ENCODE assay signal across 27 mouse cellular contexts in genomic region chr5:148701001-148701400, GRCm38 (mm10).
DNase-seq lines count a peak whose midpoint lies in the region; ATAC-seq and TF ChIP-seq lines count a peak whose summit lies in the region.
"Had no signal": no experiment of that assay in that cellular context is flagged by ENCODE, and none has a peak within 500 bp of the region (broad histone marks: within the 10 kb centered on the region; RNA-seq: fewer than 3 reads in every experiment).

No protein-coding gene starts in this region.

- no peak overlapping the region for H3K27ac ChIP-seq in left cerebral cortex, adult 2 months
- H3K27ac ChIP-seq: embryonic facial prominence, embryonic 12.5 days; limb, embryonic 12.5 days; liver, embryonic 14.5 days; neural tube, embryonic 12.5 days had no signal

- H3K36me3 ChIP-seq in E14TG2a.4 (ENCODE audit: insufficient read depth, low read length), result no peaks in the 10 kb centered on the region
- H3K36me3 ChIP-seq: embryonic facial prominence, embryonic 12.5 days; limb, embryonic 12.5 days; neural tube, embryonic 12.5 days had no signal

- no peak overlapping the region for H3K4me3 ChIP-seq in left cerebral cortex, adult 2 months
- no peak overlapping the region for H3K4me3 ChIP-seq in E14TG2a.4 (replicated peaks; ENCODE audit: low read length)
- H3K4me3 ChIP-seq: embryonic facial prominence, embryonic 12.5 days; erythroblast, embryonic 14.5 days; limb, embryonic 12.5 days; megakaryocyte, embryonic 14.5 days; neural tube, embryonic 12.5 days had no signal

- H3K9me3 ChIP-seq in E14TG2a.4 (ENCODE audit: low read length), result no peaks in the 10 kb centered on the region
- H3K9me3 ChIP-seq: embryonic facial prominence, embryonic 12.5 days; limb, embryonic 12.5 days; neural tube, embryonic 12.5 days had no signal

- peak; percentile 26; the same call in 1 of the 2 replicates for TF ChIP-seq CTCF in left cerebral cortex, adult 2 months (IDR thresholded peaks at IDR 0.05)
- TF ChIP-seq CTCF in E14TG2a.4 (conservative IDR thresholded peaks at IDR 0.05; ENCODE audit: low read length), result peak; percentile 18; the same call in 1 of the 2 replicates

- H3K27me3 ChIP-seq in E14TG2a.4 (ENCODE audit: insufficient read depth, low read length), result no peaks in the 10 kb centered on the region
- H3K27me3 ChIP-seq: embryonic facial prominence, embryonic 12.5 days; limb, embryonic 12.5 days; neural tube, embryonic 12.5 days had no signal

- DNase-seq in embryo, embryonic 10 days (ENCODE audit: low spot score), result peak; percentile 56
- DNase-seq in embryo, embryonic 9.5 days (ENCODE audit: extremely low spot score), result no peak
- no peak for DNase-seq in left cerebral cortex, adult 2 months (ENCODE audit: extremely low spot score in 1 of 2, low spot score in 2 of 2)
- DNase-seq in left cerebral cortex, postnatal 36 days (ENCODE audit: low spot score in 2 of 2), result no peak
- DNase-seq in ZHBTc4 (ENCODE audit: low read depth, low spot score), result peak; percentile 71
- no peak for DNase-seq in T-cell, adult 2 months (ENCODE audit: low spot score)
- DNase-seq: adrenal gland, postnatal 14 days; cerebellum, adult 11-12 months; cerebellum, postnatal 36 days; gastrocnemius, postnatal 14 days; heart, postnatal 4 days; kidney, adult 8-10 months; kidney, postnatal 25 days; layer of hippocampus, adult 9-11 months; lung, postnatal 14 days; right cerebral cortex, adult 18-20 months; thymus, postnatal 36 days had no signal

- intact Hi-C loops in left cerebral cortex, adult 2 months (cut with DNase I), result no loop called here
- intact Hi-C loops in left cerebral cortex, postnatal 36 days (cut with DNase I), result no loop called here

- H3K4me1 ChIP-seq in E14TG2a.4 (replicated peaks; ENCODE audit: low read depth, low read length), result peaks cover 71% of the 10 kb centered on the region
- H3K4me1 ChIP-seq: megakaryocyte, embryonic 14.5 days had no signal

- no peak for ATAC-seq in megakaryocyte-erythroid progenitor cell, adult 5-6 weeks (replicated peaks; ENCODE audit: low FRiP score, low TSS enrichment, poor library complexity, severe bottlenecking)
- ATAC-seq: forebrain, embryonic 14.5 days; hindbrain, embryonic 16.5 days had no signal

Comparison
In these comparisons a context has a peak if more than half of its experiments do, and no peak if none do; other contexts are left out.
1. DNase-seq: peak in embryo, embryonic 10 days (single experiment) and ZHBTc4 (single experiment); none in embryo, embryonic 9.5 days (single experiment), left cerebral cortex, adult 2 months (0 of 2), left cerebral cortex, postnatal 36 days (0 of 2) and T-cell, adult 2 months (single experiment).